Mouse (Mus musculus) induced T-regulatory cell, adult 2 months (primary cell): Measurements from ENCODE around the gene Trmo.

ENCODE experiments used
- DNase-seq: peaks from one replicate; pipeline ENCODE4 v3.0.0-alpha.2; 2012; ENCODE audit warnings: low read depth

The Trmo gene

GRCm38 (mm10) chr4:46339026-46339425 lies 50.2 kb downstream of the Trmo start:
- no peak for DNase-seq

GRCm38 (mm10) chr4:46337990-46338389 lies 51.2 kb downstream of the Trmo start:
- DNase-seq = no peak

GRCm38 (mm10) chr4:46335846-46336245 lies 53.4 kb downstream of the Trmo start:
- DNase-seq = no peak

DNA sequence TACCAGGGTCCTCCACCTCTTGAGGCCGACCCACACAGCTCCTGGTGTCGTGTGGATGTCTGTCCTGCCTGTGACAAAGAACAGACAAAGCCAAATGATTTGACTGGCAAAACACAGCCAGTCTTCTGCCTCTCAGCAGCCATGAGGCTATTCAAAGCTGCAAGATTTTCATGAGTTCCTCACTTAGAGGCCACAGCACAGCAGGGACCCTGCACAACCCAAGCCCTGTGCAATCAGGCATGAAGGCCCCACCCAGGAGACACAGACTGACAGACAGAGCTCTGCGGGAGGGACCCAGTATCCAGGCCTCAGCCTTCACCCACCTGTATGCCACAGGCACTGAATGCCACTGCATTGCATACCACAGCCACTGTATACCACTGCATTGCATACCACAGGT lies 60.3 kb downstream of the Trmo start:
- no peak for DNase-seq
